Mouse (Mus musculus) naive thymus-derived CD4-positive, alpha-beta T cell, adult 5 months (primary cell): ENCODE measurements around the gene Larp4b. TPM values are rescaled to one million over a fixed set of nuclear protein-coding genes. Genes with fewer than 3 reads are reported as not detected.

ENCODE experiments used
- polyA plus RNA-seq: library from polyadenylated mRNA; unstranded; fragments of 100-300 nt; shearing (Covaris generic); gene quantifications from one replicate; pipeline ENCODE4 v1.2.1, GENCODE M21; 2017

Larp4b gene
- 75.5 TPM for polyA plus RNA-seq

DNA sequence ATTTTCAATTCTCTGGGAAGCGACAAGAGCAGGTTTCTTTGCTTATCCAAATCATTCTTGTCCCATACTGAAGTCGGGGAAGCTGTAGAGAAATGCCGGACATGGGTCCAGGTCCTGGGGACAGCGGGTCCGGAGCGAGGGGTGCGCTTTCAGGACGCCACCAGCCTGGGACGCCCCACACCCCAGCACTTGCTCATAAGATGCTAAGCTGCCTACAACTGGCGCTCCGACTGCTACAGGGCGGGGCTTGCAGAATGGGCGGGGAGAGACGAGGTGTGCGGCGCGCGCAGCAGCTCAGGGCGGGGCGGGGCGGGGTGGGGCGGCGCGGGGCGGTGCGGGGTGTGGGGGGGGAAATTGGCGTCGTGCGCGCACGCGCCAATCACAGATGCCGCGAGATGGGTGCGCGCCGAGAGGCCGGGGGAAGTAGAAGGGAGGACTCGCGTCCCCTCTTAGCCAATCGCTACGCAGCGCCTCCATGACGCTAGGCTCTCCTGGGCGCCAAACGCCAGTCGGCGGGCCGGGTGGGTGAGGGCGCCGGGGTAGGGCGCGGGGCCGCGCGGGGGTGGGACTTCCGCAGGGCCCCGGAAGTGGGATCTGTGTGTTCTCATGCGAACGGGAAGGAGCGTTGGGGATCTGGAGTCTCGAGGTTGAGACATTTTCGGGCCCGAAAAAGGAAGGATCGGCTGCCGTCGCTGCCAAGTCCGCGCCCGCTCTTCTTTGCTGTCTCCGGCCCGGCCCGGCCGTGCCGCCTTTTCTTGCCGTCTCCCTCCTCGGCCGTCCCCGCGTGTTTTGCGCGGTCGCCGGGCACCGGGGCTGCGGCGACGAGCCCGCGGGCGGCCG, at the start of gene Larp4b:
TSS of gene Larp4b (plus strand) at position 566 of the 840 bp plus-strand sequence.

Other genes with a start within 250 kb of the Larp4b start
- gene Wdr37, start 222.0 kb upstream of the Larp4b start, polyA plus RNA-seq: 57.4 TPM
- 34.0 TPM for gene Idi1, start 208.4 kb upstream of the Larp4b start, polyA plus RNA-seq
- gene Gm9745, start 145.7 kb upstream of the Larp4b start, polyA plus RNA-seq: not detected
- gene Idi2, start 141.0 kb upstream of the Larp4b start, polyA plus RNA-seq: not detected
- gene Gtpbp4, start 97.8 kb upstream of the Larp4b start, polyA plus RNA-seq: 117 TPM
- gene Dip2c, start 182.6 kb downstream of the Larp4b start, polyA plus RNA-seq: 1.8 TPM